Mouse (Mus musculus) heart, embryonic 16.5 days (tissue): ENCODE data around the gene Rgs10. TPM values are rescaled to one million over a fixed set of nuclear protein-coding genes. Genes with fewer than 3 reads are reported as not detected.

Experiments used
- ATAC-seq: fragments of 200-750 bp; cut with Nextera tagmentation; replicated peaks from 2 replicates; pipeline ENCODE4 v1.8.0; 2017; ENCODE audit warnings: moderate number of reproducible peaks; ENCODE audit not compliant: insufficient read depth, low FRiP score; ENCODE audit errors: extremely low read depth
- H3K27ac ChIP-seq: fragments of 300-500 bp; sonication (generic); 2 replicates; pipeline ENCODE4 v1.5.1; 2014; ENCODE audit warnings: mild to moderate bottlenecking, low read length, control low read depth, moderate library complexity
- H3K27me3 ChIP-seq: fragments of 300-500 bp; sonication (generic); 2 replicates; pipeline ENCODE4 v1.6.1; 2014; ENCODE audit warnings: low read length, mixed read lengths; ENCODE audit not compliant: control insufficient read depth, insufficient read depth
- H3K36me3 ChIP-seq: fragments of 300-500 bp; sonication (generic); 2 replicates; pipeline ENCODE4 v1.6.1; 2014; ENCODE audit not compliant: control insufficient read depth, insufficient read depth
- H3K4me1 ChIP-seq: fragments of 300-500 bp; sonication (generic); 2 replicates; pipeline ENCODE4 v1.6.1; 2014; ENCODE audit warnings: low read length, mixed read lengths; ENCODE audit not compliant: control insufficient read depth, insufficient read depth
- H3K4me2 ChIP-seq: fragments of 300-500 bp; sonication (generic); 2 replicates; pipeline ENCODE4 v1.6.1; 2014; ENCODE audit warnings: low read depth, mild to moderate bottlenecking, control low read depth, low read length
- H3K4me3 ChIP-seq: fragments of 300-500 bp; sonication (generic); 2 replicates; pipeline ENCODE4 v1.5.1; 2014; ENCODE audit warnings: mild to moderate bottlenecking, control low read depth, low read length
- H3K9ac ChIP-seq: fragments of 300-500 bp; sonication (generic); 2 replicates; pipeline ENCODE4 v1.6.1; 2014; ENCODE audit warnings: low read length, control low read depth
- H3K9me3 ChIP-seq: fragments of 300-500 bp; sonication (generic); replicated peaks from 2 replicates; pipeline ENCODE4 v1.6.1; 2016; ENCODE audit warnings: low read length; ENCODE audit not compliant: control insufficient read depth
- WGBS: fragments of 180-500 bp; shearing (Covaris S2); extraction: QIAGEN DNeasy Blood & Tissue Kit; methylation state at CpG from one replicate; pipeline ENCODE4 v1.1.7; 2014; 5-methylcytosine and 5-hydroxymethylcytosine counted together
- polyA plus RNA-seq: library from polyadenylated mRNA; unstranded; fragments of >200 nt; fragmentation: Nextera tagmentation; extraction: Ambion mirVana; gene quantifications from 2 replicates; pipeline ENCODE4 v1.2.1, GENCODE M21; 2015

Rgs10 gene
- polyA plus RNA-seq, 1 experiment from 2014 or later: 11.6 TPM

DNA sequence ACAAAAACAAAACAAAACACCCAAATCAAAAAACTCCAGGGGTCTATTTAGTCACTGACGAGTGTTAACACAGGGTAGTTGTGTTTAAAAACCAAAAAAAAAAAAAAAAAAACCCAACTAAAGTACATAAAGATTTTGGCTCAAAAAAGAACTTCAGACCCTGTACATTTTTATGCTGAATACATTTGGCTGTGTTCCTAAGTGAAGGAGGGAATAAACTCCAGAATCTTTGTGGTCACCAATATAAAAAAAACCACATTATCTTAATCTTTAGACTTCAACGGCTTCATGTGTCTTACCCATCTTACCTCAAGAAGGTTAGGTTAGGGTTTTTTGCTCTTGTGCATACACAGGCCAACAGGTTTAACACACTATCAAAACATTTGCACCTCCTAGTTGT, 22.0 kb upstream of the Rgs10 start:
- Histone ChIP-seq H3K9ac (no peak overlapping the region), H3K4me1 (no peaks in the 10 kb centered on the region), H3K4me2 (no peak overlapping the region), H3K27me3 (no peaks in the 10 kb centered on the region), H3K27ac (no peak overlapping the region), H3K4me3 (no peak overlapping the region), H3K36me3 (peaks cover 32% of the 10 kb centered on the region), H3K9me3 (no peaks in the 10 kb centered on the region; the same call in 1 of the 2 replicates)
- ATAC-seq: no peak
- 73% methylated on average over 2 of the region's 2 CpGs for WGBS

DNA sequence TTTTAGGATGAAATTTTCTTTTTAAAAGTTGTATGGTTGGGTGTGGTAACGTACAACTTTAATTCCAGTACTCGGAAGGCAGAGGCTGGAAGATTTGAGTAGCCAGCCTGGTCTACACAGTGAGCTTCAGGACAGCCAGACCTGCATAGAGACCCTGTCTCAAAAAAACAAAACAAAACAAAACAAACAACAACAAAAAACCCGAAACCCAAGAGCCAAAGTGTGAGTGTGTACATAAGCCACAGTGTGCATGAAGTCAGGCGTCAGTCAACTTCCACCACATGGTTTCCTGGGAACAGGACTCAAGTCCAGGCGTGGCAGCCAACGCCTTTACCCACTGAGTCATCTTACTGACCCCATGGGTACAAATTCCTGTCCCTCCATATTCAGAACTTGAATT, 20.7 kb upstream of the Rgs10 start:
- H3K27ac ChIP-seq: no peak overlapping the region
- no peak for ATAC-seq
- H3K4me2 ChIP-seq: no peak overlapping the region
- no peak overlapping the region for H3K4me3 ChIP-seq
- no peaks in the 10 kb centered on the region for H3K27me3 ChIP-seq
- H3K9me3 ChIP-seq: no peaks in the 10 kb centered on the region; the same call in 1 of the 2 replicates
- H3K9ac ChIP-seq: no peak overlapping the region
- peaks cover 21% of the 10 kb centered on the region for H3K36me3 ChIP-seq
- 94% methylated on average over 6 of the region's 6 CpGs for WGBS
- H3K4me1 ChIP-seq: no peaks in the 10 kb centered on the region

DNA sequence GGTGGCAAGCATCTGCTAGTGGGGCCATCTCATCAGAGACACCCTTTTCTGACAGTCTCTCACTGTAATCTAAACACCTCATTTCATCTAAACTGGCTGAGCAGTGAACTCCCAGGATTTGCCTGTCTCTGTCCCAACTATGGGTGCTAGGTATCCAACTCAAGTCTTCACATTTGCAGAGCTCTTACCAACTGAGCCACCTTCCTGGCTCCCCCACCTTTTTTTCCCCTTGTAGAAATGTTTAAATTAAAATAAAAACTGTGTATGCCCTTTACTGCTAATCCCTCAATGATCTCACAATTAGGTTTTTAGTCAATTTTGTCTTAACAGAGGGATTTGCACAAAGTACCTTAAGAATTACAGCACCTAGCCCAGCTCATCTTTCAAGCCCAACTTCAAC, 19.6 kb upstream of the Rgs10 start:
- no peak overlapping the region for H3K4me2 ChIP-seq
- no peaks in the 10 kb centered on the region; the same call in 1 of the 2 replicates for H3K9me3 ChIP-seq
- no peak for ATAC-seq

DNA sequence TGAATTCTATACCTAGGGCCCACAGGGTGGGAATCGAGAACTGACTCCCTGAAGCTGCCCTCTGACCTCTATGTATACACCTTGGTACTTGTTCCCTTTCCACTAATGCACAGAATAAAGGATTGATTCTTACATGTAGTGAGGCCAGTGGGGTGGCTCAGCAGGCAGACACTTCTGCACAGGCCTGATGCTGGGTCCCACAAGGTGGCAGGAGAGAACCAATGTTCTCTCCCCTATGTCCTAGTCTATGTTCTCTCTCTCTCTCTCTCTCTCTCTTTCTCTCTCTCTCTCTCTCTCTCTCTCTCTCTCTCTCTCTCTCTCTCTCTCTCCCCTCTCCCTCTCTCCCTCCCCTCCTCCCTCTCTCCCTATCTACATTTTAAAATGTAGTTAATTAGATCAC, 14.7 kb upstream of the Rgs10 start:
- Histone ChIP-seq H3K4me1 (no peaks in the 10 kb centered on the region), H3K27me3 (no peaks in the 10 kb centered on the region), H3K27ac (no peak overlapping the region), H3K4me2 (no peak overlapping the region), H3K4me3 (no peak overlapping the region), H3K36me3 (no peaks in the 10 kb centered on the region), H3K9ac (no peak overlapping the region), H3K9me3 (no peaks in the 10 kb centered on the region; the same call in 1 of the 2 replicates)
- no peak for ATAC-seq
- WGBS: 48% methylated on average over 1 of the region's 1 CpGs

More for the DNA sequence above, 19.6 kb upstream of the Rgs10 start:
- no peaks in the 10 kb centered on the region for H3K4me1 ChIP-seq
- H3K4me3 ChIP-seq: no peak overlapping the region
- no peak overlapping the region for H3K9ac ChIP-seq
- H3K27me3 ChIP-seq: no peaks in the 10 kb centered on the region
- peaks cover 15% of the 10 kb centered on the region for H3K36me3 ChIP-seq
- no peak overlapping the region for H3K27ac ChIP-seq

DNA sequence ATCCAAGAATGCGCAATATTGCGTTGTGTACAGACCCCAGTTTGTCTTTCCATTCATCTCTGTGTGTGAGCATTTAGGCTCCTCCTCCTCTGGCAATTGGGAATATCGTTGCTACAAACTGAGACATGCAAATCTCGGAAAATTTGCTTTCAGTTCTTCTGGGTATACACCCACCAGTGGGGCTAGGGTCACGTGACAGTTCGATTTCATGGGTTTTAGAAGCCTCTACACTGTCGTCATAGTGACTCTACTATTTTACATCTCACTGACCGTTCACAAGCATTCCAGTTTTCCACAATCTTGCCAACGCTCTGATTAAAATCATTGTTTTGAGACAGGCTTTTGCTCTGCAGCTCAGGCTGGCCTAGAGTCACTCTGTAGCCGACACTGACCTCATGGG, 14.0 kb upstream of the Rgs10 start:
- ATAC-seq: no peak
- Histone ChIP-seq H3K4me3 (no peak overlapping the region), H3K9me3 (no peaks in the 10 kb centered on the region; the same call in 1 of the 2 replicates), H3K4me2 (no peak overlapping the region), H3K36me3 (no peaks in the 10 kb centered on the region), H3K9ac (no peak overlapping the region), H3K27me3 (no peaks in the 10 kb centered on the region), H3K27ac (no peak overlapping the region), H3K4me1 (no peaks in the 10 kb centered on the region)
- WGBS: 74% methylated on average over 10 of the region's 10 CpGs

DNA sequence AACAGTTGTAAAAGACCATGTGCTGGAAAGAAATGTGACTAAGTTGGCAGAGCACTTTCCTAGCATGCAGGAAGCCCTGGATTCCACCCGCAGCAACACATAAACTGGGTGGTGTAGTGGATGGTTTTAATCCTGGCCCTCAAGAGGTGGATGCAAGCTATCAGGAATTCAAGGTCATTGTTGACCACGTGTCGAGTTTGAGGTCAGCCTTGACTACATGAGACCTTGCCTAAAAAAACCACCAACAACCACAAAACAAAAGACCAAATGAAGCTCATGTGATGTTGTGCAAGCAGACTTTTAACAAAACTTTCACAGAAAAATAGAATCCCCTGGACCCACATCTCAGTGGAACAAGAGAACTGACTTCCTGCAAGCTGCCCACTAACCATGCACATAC, 3.9 kb upstream of the Rgs10 start:
- H3K4me1 ChIP-seq: no peaks in the 10 kb centered on the region; the same call in 1 of the 2 replicates
- 37% methylated on average over 3 of the region's 3 CpGs for WGBS
- H3K27ac ChIP-seq: no peak overlapping the region

DNA sequence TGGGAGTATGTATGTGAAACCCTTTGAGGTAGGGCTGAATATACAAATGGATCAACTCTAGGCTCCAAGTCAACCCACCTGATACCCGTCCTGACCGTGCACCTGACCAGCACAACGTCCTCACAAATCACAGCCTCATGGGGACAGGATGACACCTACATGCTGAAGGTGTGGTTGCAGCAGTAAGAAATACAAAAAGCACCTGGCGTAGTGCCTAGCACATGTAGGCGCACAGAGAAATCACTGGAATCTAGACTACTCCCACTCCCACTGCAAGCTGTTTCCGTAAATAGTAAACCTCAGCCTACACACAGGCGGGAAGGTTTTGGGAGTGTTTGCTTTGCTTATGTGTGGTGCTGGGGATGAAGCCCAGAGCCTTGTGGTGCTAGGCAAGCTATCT, 3.1 kb upstream of the Rgs10 start:
- H3K27me3 ChIP-seq: peaks cover 27% of the 10 kb centered on the region

More for the DNA sequence above, 3.9 kb upstream of the Rgs10 start:
- H3K9ac ChIP-seq: no peak overlapping the region
- no peaks in the 10 kb centered on the region for H3K36me3 ChIP-seq
- peaks cover 21% of the 10 kb centered on the region for H3K27me3 ChIP-seq
- no peak for ATAC-seq
- H3K4me2 ChIP-seq: no peak overlapping the region
- no peak overlapping the region for H3K4me3 ChIP-seq
- no peaks in the 10 kb centered on the region for H3K9me3 ChIP-seq

DNA sequence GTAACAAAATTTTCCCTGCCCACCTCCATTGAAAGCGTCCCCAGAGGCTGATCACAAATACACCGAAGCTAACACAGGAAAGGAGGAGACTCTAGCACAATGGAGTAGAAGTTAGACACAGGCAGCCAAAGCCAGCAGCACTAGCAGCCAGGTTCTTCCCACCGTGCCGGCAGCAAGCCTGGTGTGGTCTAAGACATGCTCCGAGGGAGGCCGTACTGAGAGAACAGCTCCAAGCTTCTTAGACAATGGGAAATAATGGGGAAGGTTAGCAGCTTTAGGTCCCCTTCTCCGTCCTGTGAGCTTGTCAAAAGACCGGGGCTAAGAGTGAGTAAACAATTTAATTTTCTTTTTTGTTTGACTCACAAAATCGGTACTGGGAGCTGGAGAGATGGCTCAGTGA, 1.1 kb upstream of the Rgs10 start:
- H3K4me3 ChIP-seq: no peak overlapping the region
- H3K27me3 ChIP-seq: peaks cover 29% of the 10 kb centered on the region
- no peak overlapping the region for H3K9ac ChIP-seq
- ATAC-seq: no peak
- H3K27ac ChIP-seq: no peak overlapping the region
- H3K9me3 ChIP-seq: no peaks in the 10 kb centered on the region
- no peaks in the 10 kb centered on the region for H3K36me3 ChIP-seq
- H3K4me2 ChIP-seq: no peak overlapping the region
- WGBS: 35% methylated on average over 9 of the region's 9 CpGs
- peaks cover 7% of the 10 kb centered on the region for H3K4me1 ChIP-seq

More for the DNA sequence above, 3.1 kb upstream of the Rgs10 start:
- peaks cover 3% of the 10 kb centered on the region for H3K4me1 ChIP-seq
- H3K9me3 ChIP-seq: no peaks in the 10 kb centered on the region
- H3K4me3 ChIP-seq: no peak overlapping the region
- no peak overlapping the region for H3K27ac ChIP-seq
- H3K36me3 ChIP-seq: no peaks in the 10 kb centered on the region
- ATAC-seq: no peak
- no peak overlapping the region for H3K9ac ChIP-seq
- 70% methylated on average over 7 of the region's 7 CpGs for WGBS
- H3K4me2 ChIP-seq: no peak overlapping the region

DNA sequence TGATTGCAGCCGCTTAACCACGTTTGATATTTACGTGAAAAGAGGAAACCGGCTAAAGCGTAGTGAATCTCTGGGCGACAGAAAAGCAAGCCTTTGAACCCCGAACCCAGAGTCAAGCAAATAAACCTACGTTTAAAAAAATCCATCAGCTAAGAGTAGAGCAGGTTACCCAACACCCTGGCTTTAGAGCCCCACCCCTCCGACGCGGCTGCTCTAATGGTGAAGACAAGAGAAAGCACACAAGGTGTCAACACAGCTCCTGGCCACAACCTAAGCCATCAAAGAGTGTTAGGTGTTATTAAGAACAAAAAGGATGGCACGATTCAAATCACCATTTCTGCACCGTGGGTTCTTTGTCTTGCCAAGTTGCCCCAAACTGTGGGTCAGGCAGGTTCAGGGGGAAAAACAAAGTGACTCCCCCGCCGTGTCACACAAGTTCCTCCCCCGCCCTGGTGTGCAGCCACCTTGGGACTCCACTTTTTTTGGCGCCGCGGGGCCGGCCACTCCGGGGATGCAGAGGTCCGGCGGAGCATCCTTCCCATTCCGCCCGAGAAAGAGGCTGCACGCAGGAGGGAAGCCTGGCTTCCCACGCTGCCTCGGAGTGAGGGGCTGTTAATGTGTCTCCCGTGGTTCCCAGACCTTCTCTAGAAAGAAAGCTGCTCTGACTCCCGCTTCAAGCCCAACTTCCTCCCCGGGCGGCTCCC, 1.2 kb downstream of the Rgs10 start:
- peaks cover 29% of the 10 kb centered on the region for H3K27me3 ChIP-seq

More for the DNA sequence above, 1.2 kb downstream of the Rgs10 start:
- Histone ChIP-seq H3K4me1 (peaks cover 13% of the 10 kb centered on the region), H3K9ac (peak overlapping the region; percentile 77), H3K4me3 (peak overlapping the region; percentile 62), H3K4me2 (peak overlapping the region; percentile 99), H3K27ac (no peak overlapping the region), H3K9me3 (no peaks in the 10 kb centered on the region), H3K36me3 (no peaks in the 10 kb centered on the region)
- 3% methylated on average over 32 of the region's 32 CpGs for WGBS
- no peak for ATAC-seq
